In genomic region chrX:53176296-53176695, GRCm38 (mm10) we compare ENCODE assay signal across 16 mouse cellular contexts.
"Had no signal": no experiment of that assay in that cellular context is flagged by ENCODE, and none has a peak within 500 bp of the region (broad histone marks: within the 10 kb centered on the region; RNA-seq: fewer than 3 reads in every experiment).

No protein-coding gene starts in this region.

- H3K27ac ChIP-seq: limb, embryonic 12.5 days; liver, embryonic 15.5 days; lung, embryonic 15.5 days; macrophage; midbrain, embryonic 15.5 days; neural tube, embryonic 13.5 days had no signal

- H3K36me3 ChIP-seq: limb, embryonic 12.5 days; liver, embryonic 15.5 days; lung, embryonic 15.5 days; midbrain, embryonic 15.5 days; neural tube, embryonic 13.5 days had no signal

- H3K4me2 ChIP-seq: limb, embryonic 12.5 days; liver, embryonic 11.5 days; liver, embryonic 15.5 days; lung, embryonic 15.5 days; midbrain, embryonic 11.5 days; midbrain, embryonic 15.5 days; neural tube, embryonic 13.5 days had no signal

- DNase-seq: kidney, adult 18-20 months; kidney, postnatal 10 days; lung, postnatal 14 days; right cerebral cortex, adult 18-20 months; right cerebral cortex, postnatal 25 days; thymus, adult 18-20 months; thymus, postnatal 14 days had no signal

- H3K4me3 ChIP-seq: limb, embryonic 12.5 days; liver, embryonic 15.5 days; lung, embryonic 15.5 days; megakaryocyte, embryonic 14.5 days; midbrain, embryonic 15.5 days; neural tube, embryonic 13.5 days had no signal

- H3K27me3 ChIP-seq: limb, embryonic 12.5 days; liver, embryonic 15.5 days; lung, embryonic 15.5 days; midbrain, embryonic 15.5 days; neural tube, embryonic 13.5 days had no signal
